ENCODE assay signal across 8 mouse cellular contexts in the genomic region with DNA sequence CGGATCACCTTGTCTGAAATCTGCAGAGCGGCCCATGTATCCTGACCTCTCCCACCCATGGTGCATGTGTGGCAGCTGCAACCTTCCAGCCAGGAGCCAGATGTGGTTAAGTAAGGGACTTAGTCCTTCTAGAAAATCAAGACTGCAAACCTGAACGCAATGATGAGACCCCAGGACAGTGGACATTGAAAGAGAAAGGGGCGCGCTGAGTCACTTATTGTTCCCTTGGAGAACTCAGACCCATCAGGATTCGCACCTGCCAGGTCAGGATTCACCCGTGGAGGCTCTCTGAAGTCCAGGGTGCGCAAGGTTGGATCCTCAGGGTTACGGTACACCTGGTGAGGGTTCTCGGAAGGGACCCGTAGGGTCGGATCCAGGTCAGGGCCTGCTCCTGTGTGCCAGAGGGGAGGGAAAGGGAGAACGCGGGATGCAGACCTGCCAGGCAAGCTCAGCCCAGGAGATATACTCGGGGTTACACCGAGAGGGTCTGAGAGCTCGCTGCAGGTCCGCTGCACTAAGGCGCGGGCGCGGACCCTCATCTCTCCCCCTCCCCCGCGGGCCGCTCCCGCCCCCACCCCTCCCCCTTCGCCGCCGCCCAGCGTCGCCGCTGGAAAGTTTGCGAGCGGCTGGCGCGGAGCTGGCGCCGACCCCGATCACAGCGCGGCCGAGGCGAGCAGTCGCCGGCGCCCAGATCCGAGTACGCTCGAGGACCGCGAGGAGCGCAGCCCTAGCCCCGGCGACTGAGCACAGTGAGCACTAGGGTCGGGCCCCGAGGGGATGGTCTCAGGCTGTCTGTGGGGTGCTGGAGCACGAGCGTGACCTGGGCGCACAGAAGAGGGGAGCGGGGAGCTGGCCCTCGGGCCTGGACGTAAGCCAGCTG. TPM values are rescaled to one million over a fixed set of nuclear protein-coding genes. Genes with fewer than 3 reads are reported as not detected.
DNase-seq lines count a peak whose midpoint lies in the region; ATAC-seq lines count a peak whose summit lies in the region.

Gene Gcgr, plus strand, starts transcription at position 615 of the 880 bp plus-strand sequence.

- DNase-seq in heart, adult 11 months = no peak
- peak; percentile 69 for DNase-seq in embryo, embryonic 11 days
- DNase-seq in midbrain, embryonic 10.5 days (ENCODE audit: low spot score) = peak; percentile 50
- no peak for DNase-seq in right cerebral cortex, postnatal 4 days
- DNase-seq in lung, postnatal 14 days = no peak
- no peak for DNase-seq in urinary bladder, postnatal 10 days (ENCODE audit: low spot score)

- peaks cover 75% of the 10 kb centered on the region for H3K27me3 ChIP-seq in heart, embryonic 11.5 days (ENCODE audit: control insufficient read depth, insufficient read depth, low read length)
- peaks cover 56% of the 10 kb centered on the region for H3K27me3 ChIP-seq in hindbrain, embryonic 15.5 days
- peaks cover 65% of the 10 kb centered on the region for H3K27me3 ChIP-seq in midbrain, embryonic 10.5 days (ENCODE audit: low read depth, poor library complexity, severe bottlenecking)

- 0 out of 2 replicates have a peak, but pooled peaks cover 6% of the 10 kb centered on the region for H3K4me1 ChIP-seq in heart, embryonic 11.5 days (ENCODE audit: control insufficient read depth, insufficient read depth, low read length)
- peaks cover 12% of the 10 kb centered on the region for H3K4me1 ChIP-seq in hindbrain, embryonic 15.5 days (replicated peaks)
- H3K4me1 ChIP-seq in midbrain, embryonic 10.5 days = peaks cover 13% of the 10 kb centered on the region

- peak within 1 kb of the TSS; percentile 42 for H3K4me3 ChIP-seq in heart, embryonic 11.5 days (ENCODE audit: low read depth, low read length)
- H3K4me3 ChIP-seq in hindbrain, embryonic 15.5 days = peak within 1 kb of the TSS; percentile 34
- peak within 1 kb of the TSS; percentile 50 for H3K4me3 ChIP-seq in midbrain, embryonic 10.5 days

- H3K9me3 ChIP-seq in heart, embryonic 11.5 days (replicated peaks; ENCODE audit: control insufficient read depth, low read length) = no peaks in the 10 kb centered on the region
- no peaks in the 10 kb centered on the region for H3K9me3 ChIP-seq in hindbrain, embryonic 15.5 days
- no peaks in the 10 kb centered on the region for H3K9me3 ChIP-seq in midbrain, embryonic 10.5 days (replicated peaks)

- ATAC-seq in heart, embryonic 11.5 days (replicated peaks; ENCODE audit: insufficient number of reproducible peaks, low FRiP score, low TSS enrichment) = peak; percentile 23; the same call in 1 of the 2 replicates
- no peak for ATAC-seq in hindbrain, embryonic 15.5 days (ENCODE audit: low FRiP score, low read depth)

- H3K4me2 ChIP-seq in heart, embryonic 11.5 days = peak within 1 kb of the TSS; percentile 70
- peak within 1 kb of the TSS; percentile 69 for H3K4me2 ChIP-seq in hindbrain, embryonic 15.5 days

- peak within 1 kb of the TSS; percentile 59 for H3K9ac ChIP-seq in heart, embryonic 11.5 days (ENCODE audit: low read depth, low read length)
- peak within 1 kb of the TSS; percentile 14; the same call in 1 of the 2 replicates for H3K9ac ChIP-seq in hindbrain, embryonic 15.5 days

- H3K27ac ChIP-seq in heart, embryonic 11.5 days (ENCODE audit: low read depth, low read length) = no peak within 1 kb of the TSS; the same call in 1 of the 2 replicates
- no peak within 1 kb of the TSS for H3K27ac ChIP-seq in hindbrain, embryonic 15.5 days (replicated peaks)
- peak within 1 kb of the TSS; percentile 63; the same call in 1 of the 2 replicates for H3K27ac ChIP-seq in midbrain, embryonic 10.5 days (replicated peaks)

- WGBS in heart, embryonic 11.5 days (ENCODE audit: insufficient replicate concordance) = 7% methylated on average over 58 of the region's 62 CpGs
- 9% methylated on average over 51 of the region's 62 CpGs for WGBS in hindbrain, embryonic 15.5 days
- WGBS in midbrain, embryonic 10.5 days = 8% methylated on average over 62 of the region's 62 CpGs

- H3K36me3 ChIP-seq in heart, embryonic 11.5 days (ENCODE audit: control insufficient read depth, insufficient read depth, low read length) = no peaks in the 10 kb centered on the region
- H3K36me3 ChIP-seq in hindbrain, embryonic 15.5 days = no peaks in the 10 kb centered on the region
- no peaks in the 10 kb centered on the region for H3K36me3 ChIP-seq in midbrain, embryonic 10.5 days

RNA-seq across cellular contexts. Expression of gene Gcgr, which starts in this region (rescaled TPM):
- 1.5 and 1.8 TPM in 2 replicates for polyA plus RNA-seq in heart, embryonic 11.5 days (2014; fragmentation: Nextera tagmentation; extraction: Ambion mirVana)
- 0.41 and 0.75 TPM in 2 replicates for polyA plus RNA-seq in hindbrain, embryonic 15.5 days (2015; fragmentation: Nextera tagmentation; extraction: Ambion mirVana)
- 0.26 and 0.27 TPM in 2 replicates for polyA plus RNA-seq in midbrain, embryonic 10.5 days (2016; fragmentation: Nextera tagmentation; extraction: Ambion mirVana)

Comparison
In these comparisons a context has a peak if more than half of its experiments do, and no peak if none do; other contexts are left out.
1. Peak in DNase-seq, H3K4me3 ChIP-seq and H3K27ac ChIP-seq in midbrain, embryonic 10.5 days; RNA of the gene not detected or under 1 TPM.